Mouse (Mus musculus): ENCODE results near the gene Gm45062.

DNA sequence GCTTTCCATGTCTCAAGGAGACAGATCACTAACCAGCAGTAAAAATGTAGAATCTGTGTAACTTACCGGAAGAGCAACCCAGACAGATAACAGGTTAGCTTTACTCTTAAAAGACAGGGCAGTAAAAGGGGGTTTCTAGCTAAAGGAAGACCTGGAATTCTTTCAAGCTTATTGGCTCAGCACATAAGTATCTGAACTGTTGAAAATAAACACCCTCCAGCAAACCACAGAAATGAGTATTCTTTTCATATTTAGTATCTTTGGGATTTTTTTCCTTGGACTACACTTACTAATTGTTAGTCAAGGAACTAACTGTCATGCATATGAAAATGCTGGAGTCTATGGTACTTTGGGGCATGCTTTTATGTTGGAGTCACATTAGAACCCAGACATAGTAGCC is 89.1 kb downstream of the Gm45062 start:
- no peak for TF ChIP-seq POLR2A (IDR thresholded peaks at IDR 0.05; ENCODE audit: low read depth, low read length)
- no peak for TF ChIP-seq CTCF (IDR thresholded peaks at IDR 0.05; ENCODE audit: extremely low read depth, insufficient read length, insufficient replicate concordance, low read depth, low read length)
